Mouse (Mus musculus): ENCODE results near the gene Atp8b5. TPM values are rescaled to one million over a fixed set of nuclear protein-coding genes. Genes with fewer than 3 reads are reported as not detected.

Atp8b5 gene
- polyA plus RNA-seq, 1 experiment from 2014 or later = 0.46 TPM

- H3K4me3 ChIP-seq = no peak overlapping the region
- no peaks in the 10 kb centered on the region for H3K27me3 ChIP-seq (ENCODE audit: insufficient read depth, poor library complexity, severe bottlenecking)
- H3K27ac ChIP-seq = no peak overlapping the region
- no peaks in the 10 kb centered on the region for H3K4me1 ChIP-seq
- no peaks in the 10 kb centered on the region for H3K36me3 ChIP-seq
- no peak for DNase-seq (ENCODE audit: low spot score)
- H3K9me3 ChIP-seq = peaks cover 7% of the 10 kb centered on the region
Measured at GRCm38 (mm10) chr4:43336176-43336575, 69.2 kb downstream of the Atp8b5 start.

- 80% methylated on average over 4 of the region's 4 CpGs for WGBS
- Histone ChIP-seq H3K9me3 (peaks cover 7% of the 10 kb centered on the region), H3K4me3 (no peak overlapping the region), H3K4me1 (no peaks in the 10 kb centered on the region), H3K27ac (no peak overlapping the region), H3K36me3 (no peaks in the 10 kb centered on the region), H3K27me3 (ENCODE audit: insufficient read depth, poor library complexity, severe bottlenecking) (no peaks in the 10 kb centered on the region)
- no peak for DNase-seq (ENCODE audit: low spot score)
Measured at GRCm38 (mm10) chr4:43340096-43340804, 73.3 kb downstream of the Atp8b5 start.

- Histone ChIP-seq H3K27ac (no peak overlapping the region), H3K4me1 (no peaks in the 10 kb centered on the region), H3K9me3 (peaks cover 3% of the 10 kb centered on the region), H3K36me3 (no peaks in the 10 kb centered on the region), H3K27me3 (ENCODE audit: insufficient read depth, poor library complexity, severe bottlenecking) (no peaks in the 10 kb centered on the region), H3K4me3 (no peak overlapping the region)
- WGBS = 78% methylated on average over 7 of the region's 7 CpGs
- no peak for DNase-seq (ENCODE audit: low spot score)
Measured at GRCm38 (mm10) chr4:43341276-43341891, 74.4 kb downstream of the Atp8b5 start.

GRCm38 (mm10) chr4:43342443-43342842 is 75.5 kb downstream of the Atp8b5 start:
- DNase-seq (ENCODE audit: low spot score) = no peak
- WGBS = 86% methylated on average over 10 of the region's 10 CpGs
- Histone ChIP-seq H3K4me3 (no peak overlapping the region), H3K36me3 (no peaks in the 10 kb centered on the region), H3K9me3 (no peaks in the 10 kb centered on the region), H3K27me3 (ENCODE audit: insufficient read depth, poor library complexity, severe bottlenecking) (no peaks in the 10 kb centered on the region), H3K27ac (no peak overlapping the region), H3K4me1 (no peaks in the 10 kb centered on the region)

GRCm38 (mm10) chr4:43344932-43345331 is 78.0 kb downstream of the Atp8b5 start:
- Histone ChIP-seq H3K9me3 (no peaks in the 10 kb centered on the region), H3K36me3 (no peaks in the 10 kb centered on the region), H3K27me3 (ENCODE audit: insufficient read depth, poor library complexity, severe bottlenecking) (no peaks in the 10 kb centered on the region), H3K4me3 (no peak overlapping the region), H3K27ac (no peak overlapping the region), H3K4me1 (no peaks in the 10 kb centered on the region)
- 86% methylated on average over 2 of the region's 2 CpGs for WGBS
- DNase-seq (ENCODE audit: low spot score) = no peak

- Histone ChIP-seq H3K27ac (no peak overlapping the region), H3K9me3 (no peaks in the 10 kb centered on the region), H3K4me3 (no peak overlapping the region), H3K27me3 (ENCODE audit: insufficient read depth, poor library complexity, severe bottlenecking) (no peaks in the 10 kb centered on the region), H3K4me1 (no peaks in the 10 kb centered on the region), H3K36me3 (no peaks in the 10 kb centered on the region)
- WGBS = 81% methylated on average over 5 of the region's 5 CpGs
- no peak for DNase-seq (ENCODE audit: low spot score)
Measured at GRCm38 (mm10) chr4:43349206-43349605, 82.2 kb downstream of the Atp8b5 start.

- DNase-seq (ENCODE audit: low spot score) = no peak
- H3K27ac ChIP-seq = no peak overlapping the region
- no peak overlapping the region for H3K4me3 ChIP-seq
- H3K27me3 ChIP-seq (ENCODE audit: insufficient read depth, poor library complexity, severe bottlenecking) = no peaks in the 10 kb centered on the region
- no peaks in the 10 kb centered on the region for H3K36me3 ChIP-seq
- no peaks in the 10 kb centered on the region for H3K4me1 ChIP-seq
- WGBS = 78% methylated on average over 6 of the region's 6 CpGs
- no peaks in the 10 kb centered on the region for H3K9me3 ChIP-seq
Measured at GRCm38 (mm10) chr4:43350038-43350560, 83.1 kb downstream of the Atp8b5 start.

- 80% methylated on average over 6 of the region's 6 CpGs for WGBS
- H3K27me3 ChIP-seq (ENCODE audit: insufficient read depth, poor library complexity, severe bottlenecking) = no peaks in the 10 kb centered on the region
Measured at GRCm38 (mm10) chr4:43353662-43354061, 86.7 kb downstream of the Atp8b5 start.

GRCm38 (mm10) chr4:43364914-43365560 is 98.1 kb downstream of the Atp8b5 start:
- DNase-seq (ENCODE audit: low spot score) = no peak
- no peaks in the 10 kb centered on the region for H3K36me3 ChIP-seq
- no peaks in the 10 kb centered on the region for H3K4me1 ChIP-seq
- 0 out of 2 replicates have a peak, but pooled peaks cover under 1% of the 10 kb centered on the region for H3K9me3 ChIP-seq
- no peak overlapping the region for H3K4me3 ChIP-seq
- no peak overlapping the region for H3K27ac ChIP-seq
- no peaks in the 10 kb centered on the region for H3K27me3 ChIP-seq (ENCODE audit: insufficient read depth, poor library complexity, severe bottlenecking)
- WGBS = 85% methylated on average over 11 of the region's 11 CpGs

More at GRCm38 (mm10) chr4:43353662-43354061, 86.7 kb downstream of the Atp8b5 start:
- Histone ChIP-seq H3K36me3 (no peaks in the 10 kb centered on the region), H3K4me3 (no peak overlapping the region), H3K27ac (no peak overlapping the region), H3K9me3 (no peaks in the 10 kb centered on the region), H3K4me1 (no peaks in the 10 kb centered on the region)
- DNase-seq (ENCODE audit: low spot score) = no peak

GRCm38 (mm10) chr4:43367295-43367694 is 100.3 kb downstream of the Atp8b5 start:
- 77% methylated on average over 5 of the region's 5 CpGs for WGBS
- Histone ChIP-seq H3K36me3 (no peaks in the 10 kb centered on the region), H3K27ac (no peak overlapping the region), H3K27me3 (ENCODE audit: insufficient read depth, poor library complexity, severe bottlenecking) (peaks cover 4% of the 10 kb centered on the region; the same call in 1 of the 2 replicates), H3K4me1 (no peaks in the 10 kb centered on the region), H3K4me3 (no peak overlapping the region), H3K9me3 (no peaks in the 10 kb centered on the region)
- DNase-seq (ENCODE audit: low spot score) = no peak

- H3K27me3 ChIP-seq (ENCODE audit: insufficient read depth, poor library complexity, severe bottlenecking) = peaks cover 4% of the 10 kb centered on the region; the same call in 1 of the 2 replicates
- no peak overlapping the region for H3K4me3 ChIP-seq
- no peaks in the 10 kb centered on the region for H3K36me3 ChIP-seq
- no peaks in the 10 kb centered on the region for H3K9me3 ChIP-seq
- H3K4me1 ChIP-seq = no peaks in the 10 kb centered on the region
- H3K27ac ChIP-seq = no peak overlapping the region
- no peak for DNase-seq (ENCODE audit: low spot score)
- WGBS = 91% methylated on average over 9 of the region's 9 CpGs
Measured at GRCm38 (mm10) chr4:43367787-43368186, 100.8 kb downstream of the Atp8b5 start.

GRCm38 (mm10) chr4:43371406-43371805 is 104.4 kb downstream of the Atp8b5 start:
- no peaks in the 10 kb centered on the region for H3K36me3 ChIP-seq
- DNase-seq (ENCODE audit: low spot score) = no peak
- H3K4me1 ChIP-seq = no peaks in the 10 kb centered on the region
- 74% methylated on average over 11 of the region's 11 CpGs for WGBS
- no peak overlapping the region for H3K27ac ChIP-seq
- H3K4me3 ChIP-seq = no peak overlapping the region
- no peaks in the 10 kb centered on the region for H3K9me3 ChIP-seq
- H3K27me3 ChIP-seq (ENCODE audit: insufficient read depth, poor library complexity, severe bottlenecking) = peaks cover 4% of the 10 kb centered on the region; the same call in 1 of the 2 replicates

- H3K27me3 ChIP-seq (ENCODE audit: insufficient read depth, poor library complexity, severe bottlenecking) = peaks cover 4% of the 10 kb centered on the region; the same call in 1 of the 2 replicates
- no peak overlapping the region for H3K4me3 ChIP-seq
- no peaks in the 10 kb centered on the region for H3K36me3 ChIP-seq
- H3K27ac ChIP-seq = no peak overlapping the region
- H3K4me1 ChIP-seq = no peaks in the 10 kb centered on the region
- H3K9me3 ChIP-seq = no peaks in the 10 kb centered on the region
- no peak for DNase-seq (ENCODE audit: low spot score)
- WGBS = 60% methylated on average over 4 of the region's 4 CpGs
Measured at GRCm38 (mm10) chr4:43372155-43372554, 105.2 kb downstream of the Atp8b5 start.
